Mouse (Mus musculus) midbrain, embryonic 10.5 days (tissue): ENCODE data around the gene Gmcl1. TPM values are rescaled to one million over a fixed set of nuclear protein-coding genes. Genes with fewer than 3 reads are reported as not detected.

ENCODE experiments used
- DNase-seq: peaks from one replicate; pipeline ENCODE4 v3.0.0-alpha.2; 2017; ENCODE audit warnings: low spot score
- H3K27ac ChIP-seq: fragments of 300-500 bp; sonication (generic); replicated peaks from 2 replicates; pipeline ENCODE4 v1.5.1; 2016; ENCODE audit warnings: mild to moderate bottlenecking
- H3K27me3 ChIP-seq: fragments of 300-500 bp; sonication (generic); 2 replicates; pipeline ENCODE4 v1.6.1; 2016; ENCODE audit warnings: low read depth, mild to moderate bottlenecking; ENCODE audit not compliant: poor library complexity, severe bottlenecking
- H3K36me3 ChIP-seq: fragments of 300-500 bp; sonication (generic); 2 replicates; pipeline ENCODE4 v1.6.1; 2016; ENCODE audit warnings: mild to moderate bottlenecking, moderate library complexity
- H3K4me1 ChIP-seq: fragments of 300-500 bp; sonication (generic); 2 replicates; pipeline ENCODE4 v1.6.1; 2016
- H3K4me3 ChIP-seq: fragments of 300-500 bp; sonication (generic); 2 replicates; pipeline ENCODE4 v1.5.1; 2016; ENCODE audit warnings: mild to moderate bottlenecking, moderate library complexity
- H3K9me3 ChIP-seq: fragments of 300-500 bp; sonication (generic); replicated peaks from 2 replicates; pipeline ENCODE4 v1.6.1; 2016; ENCODE audit warnings: mild to moderate bottlenecking
- WGBS: fragments of 180-500 bp; shearing (Covaris S2); methylation state at CpG from one replicate; pipeline ENCODE4 v1.1.7; 2016; 5-methylcytosine and 5-hydroxymethylcytosine counted together
- polyA plus RNA-seq: library from polyadenylated mRNA; unstranded; fragments of >200 nt; fragmentation: Nextera tagmentation; extraction: Ambion mirVana; gene quantifications from 2 replicates; pipeline ENCODE4 v1.2.1, GENCODE M21; 2016

Gene Gmcl1
- polyA plus RNA-seq, 1 experiment from 2014 or later: 33.9 TPM

DNA sequence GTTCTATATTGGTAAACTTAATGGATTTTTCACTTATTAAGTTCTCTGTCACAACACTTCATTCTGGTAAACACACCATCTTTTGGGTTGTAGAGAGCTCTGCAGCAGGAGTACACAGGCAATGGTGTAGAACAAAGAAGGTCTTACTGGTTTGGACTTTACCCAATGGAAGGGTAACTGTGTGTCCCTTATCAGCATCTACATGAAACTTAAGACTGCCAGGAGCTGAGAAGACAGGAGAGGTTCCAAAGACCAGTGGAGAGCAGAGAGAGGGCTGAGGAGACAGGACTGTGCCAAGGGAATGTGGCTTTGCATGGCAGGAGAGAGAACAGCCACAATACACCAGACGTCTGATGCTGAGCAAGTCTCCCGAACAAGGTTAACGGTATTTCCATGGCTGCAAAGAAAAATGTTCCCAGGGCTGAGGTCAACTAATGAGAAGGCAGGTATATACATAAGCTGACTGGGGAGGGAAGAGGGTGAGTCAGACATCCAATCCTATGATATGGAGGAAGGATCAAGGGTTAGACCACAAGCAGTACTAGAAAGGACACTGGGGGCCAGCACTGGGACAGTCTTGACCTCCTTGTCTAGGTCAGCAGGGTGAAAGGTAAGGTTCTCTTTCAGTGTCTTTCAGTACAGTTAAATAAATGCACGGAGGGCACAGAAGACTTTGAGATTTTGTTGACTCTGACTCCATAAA lies 25.0 kb downstream of the Gmcl1 start:
- WGBS: 90% methylated on average over 4 of the region's 4 CpGs
- no peak overlapping the region for H3K27ac ChIP-seq
- DNase-seq: no peak
- H3K4me1 ChIP-seq: no peaks in the 10 kb centered on the region
- no peaks in the 10 kb centered on the region for H3K9me3 ChIP-seq
- no peak overlapping the region for H3K4me3 ChIP-seq
- no peaks in the 10 kb centered on the region for H3K27me3 ChIP-seq
- peaks cover 76% of the 10 kb centered on the region for H3K36me3 ChIP-seq

DNA sequence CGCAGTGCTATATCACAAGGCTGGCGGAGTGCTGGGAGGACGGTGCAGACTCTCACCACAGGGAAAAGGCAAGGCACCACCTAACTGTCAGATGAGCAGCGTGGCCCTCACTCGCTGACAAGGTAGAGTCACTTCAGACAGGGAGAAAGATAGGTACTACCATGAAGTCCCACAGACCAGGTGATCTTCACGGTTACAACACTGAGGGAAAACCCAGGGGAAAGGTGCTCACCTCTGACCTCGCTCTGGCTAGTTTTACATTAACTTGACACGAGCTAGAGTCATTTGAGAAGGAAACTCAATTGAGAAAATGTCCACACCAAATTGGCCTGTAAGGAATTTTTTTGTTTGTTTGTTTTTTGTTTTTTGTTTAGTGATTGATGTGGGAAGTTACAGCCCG lies 30.6 kb downstream of the Gmcl1 start:
- peaks cover 96% of the 10 kb centered on the region for H3K36me3 ChIP-seq
- WGBS: 92% methylated on average over 9 of the region's 9 CpGs

DNA sequence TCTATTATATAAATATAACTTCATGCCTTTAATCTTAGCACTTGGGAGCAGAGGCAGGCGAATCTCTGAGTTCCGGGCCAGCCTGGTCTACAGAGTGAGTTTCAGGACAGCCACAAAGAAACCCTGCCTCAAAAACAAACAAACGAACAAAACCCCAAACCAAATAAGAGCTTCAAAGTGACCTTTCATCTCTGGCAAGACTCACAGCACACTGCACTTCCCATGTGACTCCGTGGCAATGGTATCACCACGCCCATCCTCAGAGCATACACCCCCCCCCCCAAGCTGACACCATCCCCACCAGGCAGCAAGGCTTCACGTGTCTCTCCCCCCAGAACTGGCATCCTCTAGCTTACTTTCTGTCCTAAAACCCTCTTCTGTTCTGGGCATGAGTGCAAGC lies 35.3 kb downstream of the Gmcl1 start:
- WGBS: 89% methylated on average over 6 of the region's 6 CpGs
- H3K9me3 ChIP-seq: no peaks in the 10 kb centered on the region
- H3K27ac ChIP-seq: no peak overlapping the region
- H3K4me1 ChIP-seq: no peaks in the 10 kb centered on the region
- peaks cover 72% of the 10 kb centered on the region for H3K36me3 ChIP-seq
- H3K27me3 ChIP-seq: no peaks in the 10 kb centered on the region
- no peak overlapping the region for H3K4me3 ChIP-seq
- DNase-seq: no peak

More for the DNA sequence above, 30.6 kb downstream of the Gmcl1 start:
- Histone ChIP-seq H3K27ac (no peak overlapping the region), H3K4me1 (no peaks in the 10 kb centered on the region), H3K4me3 (no peak overlapping the region), H3K27me3 (no peaks in the 10 kb centered on the region), H3K9me3 (no peaks in the 10 kb centered on the region)
- DNase-seq: no peak

DNA sequence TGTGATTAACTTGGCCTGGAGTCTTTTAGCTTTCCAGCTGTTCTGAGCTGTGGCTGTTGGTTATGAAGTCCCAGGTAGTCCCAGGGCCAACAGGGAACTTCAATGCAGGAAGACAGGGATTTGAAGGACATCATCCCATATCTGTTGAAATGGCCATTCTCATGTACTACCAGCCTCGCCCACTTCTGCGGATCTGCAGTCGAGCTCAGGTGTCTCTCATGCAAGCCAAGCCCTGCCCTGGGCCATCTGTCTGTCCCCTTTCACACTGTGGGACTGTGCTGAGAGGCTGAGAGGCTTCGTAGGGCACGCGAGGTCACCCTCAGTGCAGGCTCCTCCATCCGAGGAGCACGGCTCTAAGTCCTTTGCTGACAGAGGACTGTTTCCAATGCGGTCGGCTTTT lies 37.0 kb downstream of the Gmcl1 start:
- no peak overlapping the region for H3K27ac ChIP-seq
- 88% methylated on average over 10 of the region's 10 CpGs for WGBS
- H3K4me1 ChIP-seq: no peaks in the 10 kb centered on the region
- no peak overlapping the region for H3K4me3 ChIP-seq
- no peaks in the 10 kb centered on the region for H3K27me3 ChIP-seq
- peaks cover 68% of the 10 kb centered on the region for H3K36me3 ChIP-seq
- DNase-seq: no peak
- no peaks in the 10 kb centered on the region for H3K9me3 ChIP-seq

DNA sequence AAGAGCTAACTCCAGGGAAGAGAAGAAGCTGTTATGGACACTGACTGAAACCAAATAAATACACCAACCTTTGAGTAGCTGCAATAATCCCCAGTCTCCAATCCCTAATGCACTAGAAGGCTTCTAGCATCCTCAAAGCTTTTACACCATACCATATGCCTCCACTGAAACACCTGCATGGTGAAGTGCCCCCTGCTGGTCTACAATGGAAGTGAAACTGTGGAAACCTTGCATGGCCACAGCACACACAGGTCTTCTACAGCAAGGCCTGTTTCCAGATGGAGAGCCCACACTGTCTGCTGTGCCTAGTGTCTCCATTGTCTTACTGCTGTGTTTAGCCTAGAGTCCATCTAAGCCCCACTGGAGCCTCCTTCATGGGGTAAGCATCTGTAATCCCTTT lies 38.7 kb downstream of the Gmcl1 start:
- Histone ChIP-seq H3K4me1 (no peaks in the 10 kb centered on the region), H3K36me3 (peaks cover 67% of the 10 kb centered on the region), H3K4me3 (no peak overlapping the region), H3K27ac (no peak overlapping the region), H3K27me3 (no peaks in the 10 kb centered on the region), H3K9me3 (no peaks in the 10 kb centered on the region)
- peak; percentile 40 for DNase-seq

DNA sequence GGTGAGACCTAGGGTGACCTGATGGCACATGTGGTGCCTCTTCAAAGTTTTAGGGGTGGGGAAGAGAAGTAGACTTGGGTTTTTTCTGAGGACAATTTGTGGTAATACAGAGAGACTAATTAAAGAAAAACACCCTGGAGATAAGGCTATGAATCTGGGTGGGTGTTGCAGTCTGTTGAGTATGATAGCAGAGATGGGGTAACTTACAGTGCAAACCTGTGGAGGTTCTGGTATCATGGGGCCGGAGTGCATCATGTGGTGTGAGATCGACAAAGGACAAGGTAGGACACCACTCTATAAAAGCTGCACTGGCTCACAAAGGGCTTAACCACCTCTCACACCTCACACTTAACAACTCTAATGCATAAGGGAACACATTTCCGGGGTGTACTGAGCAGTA lies 43.5 kb downstream of the Gmcl1 start:
- peaks cover 32% of the 10 kb centered on the region for H3K36me3 ChIP-seq
- no peak overlapping the region for H3K27ac ChIP-seq
- no peak overlapping the region for H3K4me3 ChIP-seq
- 89% methylated on average over 3 of the region's 3 CpGs for WGBS
- H3K4me1 ChIP-seq: peaks cover 5% of the 10 kb centered on the region
- no peak for DNase-seq
- no peaks in the 10 kb centered on the region for H3K27me3 ChIP-seq
- H3K9me3 ChIP-seq: no peaks in the 10 kb centered on the region

DNA sequence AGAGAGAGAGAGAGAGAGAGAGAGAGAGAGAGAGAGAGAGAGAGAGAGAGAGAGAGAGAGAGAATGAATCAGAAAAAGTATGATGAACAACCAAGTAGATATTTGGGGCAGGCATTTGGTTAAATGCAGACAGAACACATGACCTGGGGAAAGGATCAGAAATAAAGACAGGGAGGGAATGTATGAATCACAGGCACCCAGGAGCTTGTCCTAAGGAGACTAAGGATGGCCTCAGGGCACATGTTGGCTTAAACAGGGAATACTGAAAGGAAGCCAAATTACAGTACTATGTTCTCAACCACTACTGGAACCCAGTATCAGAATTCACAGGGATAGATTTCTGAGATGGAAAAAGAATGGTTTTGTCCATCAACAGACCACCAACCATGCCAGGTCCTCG lies 46.2 kb downstream of the Gmcl1 start:
- H3K27ac ChIP-seq: no peak overlapping the region
- H3K4me1 ChIP-seq: peaks cover 15% of the 10 kb centered on the region
- H3K27me3 ChIP-seq: no peaks in the 10 kb centered on the region
- H3K36me3 ChIP-seq: peaks cover 35% of the 10 kb centered on the region
- WGBS: 79% methylated on average over 1 of the region's 1 CpGs
- no peak for DNase-seq
- H3K4me3 ChIP-seq: no peak overlapping the region
- no peaks in the 10 kb centered on the region for H3K9me3 ChIP-seq

DNA sequence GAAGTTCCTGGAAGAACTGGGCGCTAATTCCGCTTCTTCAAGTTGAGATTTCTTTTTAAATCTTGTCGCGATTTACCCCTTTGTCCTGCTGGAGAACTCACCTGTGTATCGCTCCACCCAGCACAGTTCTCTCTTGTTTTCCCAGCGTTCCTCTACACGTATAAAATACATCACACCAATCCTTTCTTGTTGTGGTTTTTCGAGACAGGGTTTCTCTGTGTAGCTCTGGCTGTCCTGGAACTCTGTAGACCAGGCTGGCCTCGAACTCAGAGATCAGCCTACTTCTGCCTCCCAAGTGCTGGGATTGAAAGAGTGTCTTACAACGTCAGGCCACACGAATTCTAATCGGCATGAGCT lies 48.5 kb downstream of the Gmcl1 start:
- Histone ChIP-seq H3K4me1 (peaks cover 15% of the 10 kb centered on the region), H3K27me3 (no peaks in the 10 kb centered on the region), H3K36me3 (peaks cover 37% of the 10 kb centered on the region), H3K27ac (peak overlapping the region; percentile 90), H3K9me3 (no peaks in the 10 kb centered on the region), H3K4me3 (peak overlapping the region; percentile 91)
- 39% methylated on average over 12 of the region's 12 CpGs for WGBS
- no peak for DNase-seq

DNA sequence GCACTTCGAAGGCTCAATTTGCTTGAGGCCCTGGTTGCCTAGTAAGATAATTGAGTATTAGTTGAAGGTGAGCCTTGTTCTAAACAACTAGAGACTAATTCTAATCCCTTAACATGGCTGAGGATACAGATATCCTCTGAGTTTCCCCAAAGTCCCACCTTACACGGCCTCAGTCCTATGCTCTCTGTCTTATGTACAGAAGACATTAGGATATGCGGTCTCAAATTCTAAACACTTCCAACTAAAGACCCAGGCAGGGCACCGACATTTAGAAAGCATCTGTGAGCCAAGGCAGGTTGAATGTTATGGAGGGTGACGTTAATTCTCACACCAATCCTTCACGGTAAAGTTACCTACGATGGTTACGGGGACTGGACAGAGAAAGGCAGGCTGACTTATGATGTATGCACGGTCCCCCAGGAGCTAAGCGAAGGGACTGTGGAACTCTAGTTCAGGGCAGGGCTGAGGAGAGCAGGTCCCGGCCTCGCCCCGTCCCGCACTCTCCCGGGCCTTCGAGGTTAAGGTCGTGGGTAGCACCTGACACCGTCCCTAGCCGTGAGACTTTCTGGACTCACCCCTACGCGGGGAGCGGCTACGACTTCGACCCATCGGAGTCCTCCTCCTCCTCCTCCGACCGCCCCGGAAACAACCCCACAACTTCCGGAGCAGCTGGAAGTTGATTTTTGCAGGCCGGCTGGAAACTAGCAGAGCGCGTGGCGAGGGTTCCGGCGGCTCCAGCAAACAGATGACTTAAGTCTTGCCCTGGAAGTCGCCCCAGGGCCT lies 49.1 kb downstream of the Gmcl1 start, which contains the start of gene Snrnp27:
TSS of gene Snrnp27 (minus strand) at position 651 of the 783 bp plus-strand sequence.
- H3K9me3 ChIP-seq: no peaks in the 10 kb centered on the region
- peak within 1 kb of the TSS; percentile 91 for H3K4me3 ChIP-seq
- DNase-seq: peak; percentile 91
- no peaks in the 10 kb centered on the region for H3K27me3 ChIP-seq
- peaks cover 15% of the 10 kb centered on the region for H3K4me1 ChIP-seq
- peaks cover 40% of the 10 kb centered on the region for H3K36me3 ChIP-seq
- WGBS: 3% methylated on average over 36 of the region's 36 CpGs
- H3K27ac ChIP-seq: peak within 1 kb of the TSS; percentile 90

DNA sequence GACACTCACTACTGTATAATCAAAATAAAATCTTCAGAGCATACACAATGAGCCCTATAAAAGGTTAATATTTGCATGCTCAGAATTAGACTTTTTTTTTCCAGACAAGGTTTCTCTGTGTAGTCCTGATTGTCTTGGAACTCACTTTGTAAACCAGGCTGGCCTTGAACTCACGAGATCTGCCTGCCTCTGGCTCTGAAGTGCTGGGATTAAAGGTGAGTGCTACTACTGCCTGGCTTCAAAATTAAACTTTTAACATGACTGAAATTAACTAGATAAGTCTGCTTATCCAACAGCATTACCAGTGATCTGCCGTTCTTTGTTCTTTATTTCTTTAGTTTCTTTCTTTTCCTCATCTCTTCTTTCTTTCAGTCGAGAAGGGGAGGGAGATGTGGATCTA lies 51.9 kb downstream of the Gmcl1 start:
- DNase-seq: no peak
- Histone ChIP-seq H3K36me3 (peaks cover 68% of the 10 kb centered on the region), H3K4me3 (no peak overlapping the region), H3K4me1 (peaks cover 15% of the 10 kb centered on the region), H3K27ac (no peak overlapping the region), H3K9me3 (no peaks in the 10 kb centered on the region), H3K27me3 (no peaks in the 10 kb centered on the region)
- 92% methylated on average over 3 of the region's 3 CpGs for WGBS

DNA sequence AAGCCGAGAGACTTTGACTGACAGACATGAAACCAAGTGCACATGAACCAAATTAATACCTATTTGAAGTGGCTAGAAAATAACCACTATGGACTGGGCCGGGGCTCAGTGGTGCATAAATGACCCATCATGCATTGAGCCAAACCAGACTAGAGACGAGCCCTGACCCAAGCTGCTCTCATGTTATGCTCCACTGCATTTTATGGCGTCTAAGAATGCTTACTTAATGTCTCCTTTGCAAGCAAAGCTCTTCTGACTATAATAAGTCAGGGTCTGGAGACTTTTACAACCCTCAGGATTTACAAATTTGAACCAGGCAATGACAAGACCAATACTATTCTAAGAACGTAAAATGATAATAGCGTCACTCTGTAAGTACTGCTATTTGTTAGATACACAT lies 54.8 kb downstream of the Gmcl1 start:
- no peak for DNase-seq

DNA sequence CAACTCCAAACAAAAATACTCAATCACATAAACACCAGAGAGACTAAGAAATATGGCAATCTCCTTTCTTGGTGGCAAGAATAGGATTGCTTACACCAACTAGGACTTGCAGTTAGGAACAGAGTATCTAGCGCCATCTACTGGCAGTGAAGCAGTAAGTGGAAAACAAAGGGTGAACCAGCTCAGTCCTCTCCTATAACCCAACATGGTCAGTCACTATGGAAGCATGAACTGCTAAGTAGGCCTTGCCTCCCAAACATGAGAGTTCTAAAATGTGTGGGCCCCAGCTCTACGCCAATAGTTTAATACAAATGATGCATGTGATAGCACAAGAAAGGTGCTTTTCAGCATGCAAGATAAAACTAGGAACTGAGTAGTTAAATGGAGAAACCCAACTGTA lies 62.3 kb downstream of the Gmcl1 start:
- 14% methylated on average over 2 of the region's 2 CpGs for WGBS
- Histone ChIP-seq H3K4me3 (no peak overlapping the region), H3K4me1 (peaks cover 29% of the 10 kb centered on the region), H3K36me3 (peaks cover 51% of the 10 kb centered on the region), H3K9me3 (no peaks in the 10 kb centered on the region), H3K27ac (no peak overlapping the region), H3K27me3 (no peaks in the 10 kb centered on the region)
- DNase-seq: peak; percentile 35

More for the DNA sequence above, 54.8 kb downstream of the Gmcl1 start:
- Histone ChIP-seq H3K4me1 (peaks cover 4% of the 10 kb centered on the region), H3K36me3 (peaks cover 97% of the 10 kb centered on the region), H3K27me3 (no peaks in the 10 kb centered on the region), H3K9me3 (no peaks in the 10 kb centered on the region), H3K27ac (no peak overlapping the region), H3K4me3 (no peak overlapping the region)
- 86% methylated on average over 6 of the region's 6 CpGs for WGBS

DNA sequence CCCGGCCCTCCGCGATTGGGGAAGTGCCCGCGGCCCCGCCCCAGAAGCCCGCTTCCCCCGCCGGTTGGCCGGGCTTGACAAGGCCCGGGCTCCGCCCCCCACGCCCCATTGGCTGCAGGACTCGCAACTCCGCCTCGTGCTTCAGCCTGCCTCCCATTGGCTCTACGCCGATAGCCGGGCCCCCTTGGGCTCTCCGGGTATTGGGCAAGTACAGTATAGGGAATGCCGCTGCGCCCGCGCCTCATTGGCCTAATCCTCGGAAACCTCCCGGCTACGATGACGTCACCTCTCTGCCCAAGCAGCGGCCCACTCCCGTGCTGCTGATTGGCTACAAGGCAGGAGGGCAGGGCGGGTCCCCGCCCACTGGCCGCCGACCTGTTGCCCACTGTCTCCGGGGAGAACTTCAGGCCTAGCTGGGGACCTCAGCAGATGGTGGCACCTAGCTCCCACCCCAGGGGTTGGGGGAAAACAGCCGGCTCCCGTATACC lies 63.9 kb downstream of the Gmcl1 start:
- H3K4me1 ChIP-seq: peaks cover 29% of the 10 kb centered on the region
- H3K4me3 ChIP-seq: peak overlapping the region; percentile 96
- DNase-seq: peak; percentile 100
- peaks cover 35% of the 10 kb centered on the region for H3K36me3 ChIP-seq
- peak overlapping the region; percentile 84 for H3K27ac ChIP-seq
- H3K9me3 ChIP-seq: no peaks in the 10 kb centered on the region
- WGBS: under 1% methylated on average over 37 of the region's 37 CpGs
- H3K27me3 ChIP-seq: no peaks in the 10 kb centered on the region
